Mouse (Mus musculus): ENCODE data around the gene Madd.

Madd gene

DNA sequence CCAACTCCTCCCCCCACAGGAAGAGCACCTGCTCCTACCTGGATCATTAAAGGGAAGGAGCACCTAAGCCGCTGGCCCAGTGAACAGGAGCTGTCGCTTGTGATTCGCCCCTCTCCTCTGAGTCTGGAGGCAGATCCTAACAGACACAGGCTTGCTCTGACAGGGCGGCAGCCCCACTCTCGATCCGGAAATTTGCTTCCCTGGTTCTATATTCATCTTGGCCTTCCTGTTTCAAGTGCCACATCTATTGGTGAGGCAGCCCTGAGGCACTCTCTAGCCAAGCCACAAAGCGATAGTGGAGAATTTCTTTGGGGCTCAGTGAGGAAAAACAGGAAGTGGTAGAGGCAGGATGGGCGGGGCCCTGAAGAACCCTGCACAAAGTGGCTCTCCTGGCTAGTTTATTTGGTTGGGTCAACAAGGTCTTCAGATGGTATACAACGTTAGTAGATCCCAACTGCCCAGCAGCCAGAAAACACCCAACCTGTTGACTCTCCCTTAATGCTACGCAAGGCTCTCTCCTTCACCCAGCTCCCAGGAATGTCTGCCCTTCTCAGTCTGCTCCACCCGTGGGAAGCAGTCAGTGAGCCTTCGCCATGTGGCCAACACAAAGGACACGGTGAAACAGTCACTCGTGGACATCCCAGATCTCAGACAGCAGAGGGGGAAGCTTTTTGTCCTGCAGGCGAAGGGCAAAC lies at the start of gene Madd:
TSS of gene Madd (minus strand) at position 127 of the 695 bp plus-strand sequence.
- no peak for DNase-seq (ENCODE audit: low spot score in 2 of 2)

DNA sequence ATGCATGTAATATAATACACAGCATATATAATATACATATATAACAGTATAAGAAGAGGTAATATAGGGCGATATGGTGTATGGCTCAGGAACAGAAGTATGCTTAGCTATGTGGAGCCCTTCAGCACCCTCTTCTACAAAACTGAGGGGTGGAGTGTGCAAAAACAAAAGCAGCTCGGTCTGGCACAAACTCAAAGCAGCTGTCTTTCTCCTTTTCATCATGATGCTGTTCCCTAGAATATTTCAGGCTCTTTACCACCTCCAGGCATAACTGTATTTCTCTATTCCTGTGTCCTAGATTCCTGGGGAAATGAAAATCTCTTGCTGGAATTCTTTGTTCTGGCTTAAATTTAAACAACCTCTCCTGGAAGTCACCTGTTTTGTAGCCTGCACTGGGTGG lies 46.1 kb upstream of the Madd start:
- DNase-seq (ENCODE audit: low spot score in 2 of 2) = no peak

DNA sequence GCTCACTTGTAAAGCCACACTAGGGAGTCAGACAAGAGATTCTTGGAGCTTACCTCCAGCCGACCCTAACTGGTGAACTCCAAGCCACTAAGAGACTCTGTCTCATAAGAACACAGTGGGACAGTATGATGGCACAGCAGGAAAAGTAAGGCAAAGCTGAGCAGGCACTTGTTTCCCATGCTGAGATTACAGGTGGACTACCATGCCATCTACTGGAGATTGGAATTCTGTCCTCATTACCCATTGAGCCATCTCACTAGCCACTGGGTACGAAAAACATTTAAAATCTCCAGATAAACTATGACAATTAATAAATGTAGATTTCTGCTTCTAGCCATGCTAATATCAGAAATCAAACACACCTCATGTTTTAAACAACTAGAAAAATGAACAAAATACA lies 40.0 kb upstream of the Madd start:
- DNase-seq (ENCODE audit: low spot score in 2 of 2) = no peak

DNA sequence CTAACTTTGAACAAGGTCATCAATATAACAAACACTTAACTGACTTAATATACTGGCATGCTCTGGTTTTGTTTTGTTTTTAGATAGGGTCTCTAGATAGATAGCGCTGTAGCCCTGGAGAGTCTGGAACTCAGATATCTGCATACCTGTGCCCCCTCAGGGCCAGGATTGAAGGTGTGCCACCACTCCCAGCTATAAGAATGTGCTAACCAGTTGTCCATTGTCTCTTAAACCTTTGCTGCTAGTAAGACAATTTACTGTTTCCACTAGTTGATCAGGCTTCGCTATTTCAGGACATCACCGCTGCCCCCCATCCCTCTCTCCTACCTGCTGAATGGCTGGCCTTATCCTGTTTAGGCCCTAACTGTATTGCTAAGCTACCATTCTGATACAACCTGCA lies 36.9 kb upstream of the Madd start:
- DNase-seq (ENCODE audit: low spot score in 2 of 2) = no peak

DNA sequence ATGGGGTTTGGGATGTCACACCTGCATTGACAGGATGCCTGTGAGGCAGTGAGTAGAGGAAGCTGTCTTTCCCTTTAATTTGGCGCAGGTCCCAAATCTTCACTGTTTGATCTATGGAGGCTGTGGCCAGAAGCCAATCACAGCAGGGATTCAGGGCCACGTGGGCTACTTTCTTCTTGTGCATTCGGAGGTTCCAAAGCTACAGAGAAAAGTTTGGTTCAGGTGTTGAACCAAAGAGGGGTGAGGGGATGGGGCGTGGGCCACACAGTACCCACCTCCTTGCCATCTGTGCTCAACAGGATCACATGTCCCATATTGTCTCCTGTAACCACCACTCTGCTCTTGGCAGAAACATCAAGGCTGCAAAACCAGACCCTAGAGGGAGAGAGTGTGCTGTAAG lies 33.4 kb upstream of the Madd start:
- no peak for DNase-seq (ENCODE audit: low spot score in 2 of 2)

DNA sequence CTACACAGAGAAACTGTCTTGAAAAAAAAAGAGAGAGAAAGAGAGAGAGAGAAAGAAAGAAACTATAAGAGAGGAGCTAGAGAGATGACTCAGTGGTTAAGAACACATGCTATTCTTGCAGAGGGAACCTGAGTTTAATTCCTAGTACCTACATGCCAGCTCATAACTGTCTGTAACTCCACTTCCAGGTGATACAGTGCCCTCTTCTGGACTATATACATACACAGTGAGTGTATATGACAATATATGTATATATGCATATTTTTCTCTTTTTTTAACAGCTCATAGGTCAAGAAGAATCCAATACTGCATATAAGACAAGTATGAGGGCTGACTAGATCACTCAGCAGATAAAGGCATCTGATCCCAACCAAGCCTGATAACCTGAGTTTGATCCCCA lies 29.7 kb upstream of the Madd start:
- DNase-seq (ENCODE audit: low spot score in 2 of 2) = no peak

DNA sequence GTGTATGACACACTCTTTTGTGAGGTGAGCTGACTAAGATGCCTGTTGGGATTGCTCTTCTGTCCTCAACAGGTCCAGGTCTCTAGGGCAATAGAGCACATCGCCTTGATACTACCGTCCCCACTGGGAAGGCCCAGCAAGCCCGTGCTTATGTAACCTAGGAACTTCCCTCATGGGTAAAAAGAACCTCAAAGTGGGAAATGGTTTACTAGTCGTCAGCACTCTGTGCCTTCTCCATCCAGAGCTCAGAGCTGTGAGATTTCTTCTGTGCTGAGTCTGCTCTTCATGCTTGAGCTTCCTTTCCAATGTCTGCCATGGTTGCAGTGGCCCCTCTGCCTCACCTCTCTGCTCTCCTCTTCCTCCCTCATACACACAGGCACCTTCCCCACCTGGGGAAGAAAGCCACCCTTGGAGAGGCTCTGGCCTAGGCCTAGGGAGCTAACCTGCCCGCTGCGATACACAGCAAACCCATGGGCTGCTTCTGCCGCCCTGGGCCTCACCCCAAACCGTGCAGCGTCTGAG lies 22.7 kb upstream of the Madd start:
- no peak for DNase-seq (ENCODE audit: low spot score in 2 of 2)

DNA sequence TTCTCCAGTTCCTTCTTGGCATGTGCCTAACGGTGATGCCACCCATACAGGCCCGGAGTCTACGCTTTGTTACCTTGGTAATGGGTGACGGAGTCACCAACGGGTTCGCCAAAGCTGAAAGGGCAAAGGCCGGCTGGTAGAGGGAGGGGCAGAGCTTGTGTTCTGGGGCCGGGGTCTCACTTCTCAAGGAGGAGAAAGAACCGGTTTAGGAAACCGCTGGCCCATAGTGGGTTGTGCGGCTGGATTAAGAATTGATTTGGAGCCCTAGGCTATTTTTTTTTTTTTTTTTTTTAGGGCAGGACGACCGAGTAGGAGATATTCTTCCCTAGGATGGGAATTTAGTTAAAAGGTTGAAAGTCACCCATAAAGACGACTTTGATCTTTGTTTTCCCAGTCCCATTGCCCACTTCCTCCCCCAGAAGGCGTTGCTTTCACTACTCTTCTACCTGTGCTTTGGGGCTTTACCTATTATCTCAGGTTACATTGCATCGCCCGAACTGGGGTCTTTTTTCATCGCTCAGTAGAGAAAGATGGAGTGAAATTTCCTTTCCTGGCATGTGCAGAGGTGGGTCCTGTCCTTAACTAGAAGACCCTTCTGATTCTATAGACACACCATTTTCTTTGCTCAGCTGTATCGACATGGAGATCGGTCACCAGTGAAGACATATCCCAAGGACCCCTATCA lies 19.5 kb upstream of the Madd start:
- DNase-seq (ENCODE audit: low spot score in 2 of 2) = no peak

DNA sequence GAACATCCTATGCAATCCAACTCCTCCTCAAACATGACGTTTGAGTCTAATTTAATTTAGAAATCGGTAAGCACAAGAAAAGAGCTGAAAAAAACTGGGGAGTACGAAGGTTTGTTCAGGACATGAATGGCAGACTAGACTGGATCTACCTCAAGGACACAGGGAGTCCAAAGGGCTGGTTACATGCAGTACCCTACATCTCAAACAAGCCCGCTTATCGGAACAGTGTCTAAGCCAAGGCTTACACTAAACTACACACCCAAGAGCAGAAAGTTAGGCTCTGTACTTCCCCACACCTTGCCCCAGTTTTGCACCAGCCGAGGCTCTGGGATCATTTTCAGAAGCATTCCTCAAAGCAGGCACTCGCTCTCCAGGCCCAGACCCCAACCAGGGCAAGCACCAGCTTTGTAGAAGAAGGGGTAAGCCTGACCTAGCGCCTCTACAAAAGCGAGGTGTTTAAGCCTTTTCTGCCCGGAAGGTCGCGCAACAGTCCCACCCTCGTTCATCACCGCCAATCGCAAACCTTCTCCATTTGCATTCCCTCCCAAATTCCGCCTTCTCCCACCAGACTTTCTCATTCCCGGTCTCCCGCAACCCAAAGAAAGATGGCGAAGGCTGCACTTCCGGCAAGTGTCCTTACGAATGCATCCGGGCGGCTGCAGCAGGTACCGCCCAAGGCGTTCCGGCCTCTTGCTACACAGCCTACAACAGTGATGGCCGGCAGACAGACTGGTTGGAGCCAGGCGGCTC lies 18.8 kb upstream of the Madd start, which contains the start of the genes Nr1h3 and Acp2:
TSS of gene Nr1h3 (minus strand) at position 613 of the 750 bp plus-strand sequence.
TSS of gene Acp2 (plus strand) at position 664 of the 750 bp plus-strand sequence.
- peak; percentile 91 to 93 for DNase-seq (ENCODE audit: low spot score in 2 of 2)

DNA sequence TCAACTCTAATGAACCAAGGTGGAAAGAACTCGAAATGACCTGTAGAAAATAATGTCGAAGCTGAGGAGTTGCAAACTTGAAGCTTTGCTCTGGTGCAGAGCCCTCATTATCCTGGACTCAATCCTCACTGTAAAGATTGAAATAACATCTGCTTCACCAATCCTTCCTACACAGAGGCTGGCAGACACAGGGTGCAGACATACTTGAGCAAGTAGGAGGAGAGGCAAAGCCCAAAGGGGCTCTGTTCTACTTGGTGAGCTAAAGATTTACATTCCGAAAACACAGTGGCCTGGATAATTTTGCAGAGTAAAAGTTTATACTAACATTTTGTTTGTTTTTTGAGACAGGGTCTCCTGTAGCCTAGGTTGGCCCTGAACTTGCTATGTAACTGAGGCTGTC lies 15.3 kb upstream of the Madd start:
- no peak for DNase-seq (ENCODE audit: low spot score in 2 of 2)

DNA sequence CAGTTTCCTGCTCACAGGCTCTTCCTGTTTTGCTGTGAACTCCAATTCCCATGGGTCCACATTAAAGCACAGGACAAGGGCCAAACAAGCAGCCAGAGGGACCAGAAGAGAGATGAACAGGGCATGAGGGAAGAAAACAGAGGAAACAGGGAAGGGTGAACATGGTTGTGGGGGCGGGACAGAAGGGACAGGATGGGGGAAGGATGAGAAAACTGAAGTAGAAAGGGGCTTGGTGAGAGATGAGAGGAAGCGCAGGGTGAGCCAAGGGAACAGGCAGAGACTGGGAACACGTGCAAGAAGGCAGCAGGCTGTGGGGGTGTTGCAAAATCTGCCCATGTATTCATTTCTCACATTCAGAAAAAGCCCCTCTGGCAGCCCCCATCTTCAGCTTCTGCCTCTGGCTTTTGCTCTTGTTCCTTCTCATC lies 13.0 kb upstream of the Madd start:
- DNase-seq (ENCODE audit: low spot score in 2 of 2) = no peak

DNA sequence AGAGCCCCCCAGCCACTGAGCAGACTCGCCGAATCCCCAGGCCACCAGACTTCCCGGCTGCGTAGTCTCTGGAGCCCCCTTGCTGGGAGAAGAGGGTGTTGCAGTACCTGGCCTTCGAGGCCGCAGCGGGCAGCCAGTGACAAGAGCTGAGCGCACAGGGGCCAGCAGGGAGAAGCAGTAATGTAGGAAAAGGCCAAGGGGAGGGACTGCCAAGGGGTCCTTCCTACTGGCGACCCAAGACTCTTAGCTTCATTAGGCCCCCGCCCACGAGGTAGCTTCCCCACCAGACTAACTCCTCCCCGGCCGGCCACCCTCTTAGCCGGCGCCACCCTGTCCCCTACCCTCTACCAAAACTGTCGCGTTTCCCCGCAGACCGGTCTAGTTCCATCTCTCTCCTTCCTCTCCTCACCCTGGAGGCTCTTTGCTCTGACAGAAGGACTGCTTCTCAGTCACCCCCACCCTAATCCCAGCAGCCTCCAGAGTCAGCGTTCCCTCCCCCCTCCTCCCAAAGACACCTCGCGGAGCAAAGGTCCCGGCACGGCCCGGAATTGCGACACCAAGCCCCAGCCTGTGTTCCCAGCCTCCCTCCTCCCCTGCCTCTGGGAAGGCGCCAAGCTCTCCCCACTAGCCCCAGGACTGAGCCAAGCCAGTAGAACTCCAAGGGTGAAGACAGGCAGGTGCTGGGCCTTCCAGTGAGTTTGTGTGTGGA lies 11.1 kb upstream of the Madd start:
- DNase-seq (ENCODE audit: low spot score in 2 of 2) = peak; percentile 63 to 75

DNA sequence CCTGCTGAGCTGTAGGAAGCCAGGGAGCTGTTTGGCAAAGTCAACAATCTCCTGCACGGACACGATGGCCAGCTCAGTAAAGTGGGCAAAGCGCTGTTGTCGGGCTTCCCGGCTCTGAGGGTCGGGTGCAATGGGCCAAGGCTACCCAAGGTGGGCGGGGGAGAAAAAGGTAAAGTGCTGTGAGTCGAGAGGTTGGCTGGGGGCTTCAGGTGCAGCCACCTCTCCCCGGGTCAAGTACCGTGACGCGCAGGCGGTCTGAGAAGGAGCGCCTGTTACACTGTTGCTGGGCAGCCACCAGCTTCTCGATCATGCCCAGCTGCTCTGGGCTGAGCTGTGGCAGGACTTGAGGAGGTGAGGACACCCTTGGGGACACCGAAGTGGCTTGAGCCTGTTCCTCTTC lies 6.9 kb upstream of the Madd start:
- DNase-seq (ENCODE audit: low spot score in 2 of 2) = no peak

DNA sequence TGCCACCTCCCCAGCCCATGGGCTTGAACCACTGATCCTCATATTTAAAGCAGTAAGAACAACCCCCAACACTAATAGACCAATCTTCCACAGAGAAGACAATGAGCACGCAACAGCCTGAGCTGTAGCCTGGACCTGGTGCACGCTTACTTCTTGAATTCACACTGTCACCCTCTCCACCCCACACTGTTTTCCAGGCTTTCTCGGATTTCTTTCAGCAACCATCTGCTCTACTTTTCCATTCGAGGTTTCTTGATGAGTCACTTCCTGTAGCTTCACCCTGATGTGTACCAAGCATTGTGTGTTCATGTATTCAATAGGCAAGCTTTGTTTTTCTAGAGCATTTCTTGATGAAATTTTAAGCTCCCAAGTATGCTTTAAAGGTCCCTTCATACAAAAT lies 3.8 kb upstream of the Madd start:
- DNase-seq (ENCODE audit: low spot score in 2 of 2) = no peak

DNA sequence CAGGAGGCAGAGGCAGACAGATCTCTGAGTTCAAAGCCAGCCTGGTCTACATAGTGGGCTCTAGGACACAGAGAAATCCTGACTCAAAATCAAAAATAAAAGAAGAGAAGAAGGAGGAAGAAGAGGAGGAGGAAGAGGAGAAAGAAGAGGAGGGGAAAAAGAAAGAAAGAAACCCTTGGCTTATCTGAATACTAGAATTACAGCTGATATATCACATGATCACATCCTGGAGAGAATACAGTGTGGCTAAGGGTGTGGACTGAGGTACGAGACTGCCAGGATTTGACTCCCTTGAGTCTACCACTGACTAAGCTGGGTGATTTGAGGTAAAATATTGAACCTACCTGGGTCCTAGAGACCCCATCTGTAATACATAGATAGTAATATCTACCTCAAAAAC lies 2.6 kb upstream of the Madd start:
- no peak for DNase-seq (ENCODE audit: low spot score in 2 of 2)

DNA sequence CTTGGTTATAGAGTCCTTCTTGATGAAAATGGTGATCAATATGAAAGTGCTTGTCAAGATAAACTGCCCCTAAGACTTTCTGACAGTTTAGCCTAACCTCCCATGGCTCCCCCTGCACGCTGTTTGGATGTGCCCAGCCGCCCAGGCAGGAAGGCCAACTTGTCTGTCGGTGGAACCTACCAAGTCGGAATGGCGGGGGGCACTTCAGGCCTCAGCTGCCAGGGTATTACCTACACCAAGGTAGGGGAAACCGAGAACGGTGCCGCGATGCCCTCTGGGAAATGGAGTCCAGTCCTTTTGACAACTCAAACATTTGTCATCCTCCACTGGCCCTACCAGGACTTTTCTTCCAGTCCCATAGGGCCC lies 506 bp downstream of the Madd start:
- peak; percentile 83 to 88 for DNase-seq (ENCODE audit: low spot score in 2 of 2)

DNA sequence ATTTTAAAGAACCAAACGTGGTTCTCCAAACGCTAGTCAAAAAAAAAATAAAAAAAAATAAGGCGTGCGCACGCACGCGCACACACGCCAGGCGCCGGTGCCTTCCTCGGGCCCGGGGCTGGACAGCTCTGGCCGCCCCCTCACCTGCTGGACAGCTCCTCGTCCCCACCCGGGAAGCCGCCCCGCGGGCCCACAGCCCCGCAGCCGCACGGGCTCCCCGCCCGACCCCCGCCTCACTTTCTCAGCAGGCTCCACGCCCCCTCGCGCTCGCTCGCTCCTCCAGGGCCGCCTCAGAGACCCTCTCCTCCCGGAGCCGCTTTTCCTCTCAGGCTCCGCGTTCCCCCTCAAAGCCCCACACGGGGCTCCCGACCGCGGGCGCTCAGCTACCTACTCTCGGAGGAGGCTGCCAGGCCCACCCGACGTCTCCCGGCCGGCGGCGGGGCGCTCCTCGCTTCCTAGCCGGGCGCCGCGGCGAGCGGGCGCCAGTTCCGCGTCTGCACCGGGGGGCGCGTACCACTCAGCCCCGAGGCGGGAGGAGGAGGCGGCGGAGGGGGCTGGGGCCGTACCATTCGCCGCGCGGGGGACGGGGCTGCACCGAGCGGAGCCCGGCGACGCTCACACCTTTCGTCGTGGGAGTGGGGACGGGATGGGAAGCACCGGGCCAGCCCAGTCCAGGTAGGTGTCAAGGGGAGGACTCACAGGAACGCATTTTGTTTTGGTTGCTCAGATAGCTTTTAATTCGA lies 1.1 kb downstream of the Madd start:
- DNase-seq (ENCODE audit: low spot score in 2 of 2) = peak in 1 of 2 experiments; percentile 62

DNA sequence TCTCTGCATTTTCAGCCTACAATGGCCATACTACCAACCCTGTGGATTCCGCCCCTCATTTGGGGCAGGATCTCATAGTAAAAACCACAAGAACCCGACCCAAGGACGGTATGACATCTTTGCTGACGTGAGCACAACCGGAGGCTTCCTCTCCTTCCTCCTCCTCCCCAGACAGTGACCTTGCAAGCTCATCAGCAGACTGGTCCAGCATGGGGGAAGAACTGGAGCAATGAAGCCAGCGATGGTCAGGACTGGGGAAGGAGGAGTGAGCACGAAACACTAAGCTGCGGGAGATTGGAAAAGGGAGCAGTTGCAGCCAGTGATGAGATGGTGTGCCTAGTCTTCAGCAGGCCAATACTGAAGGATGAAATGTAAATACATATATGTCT lies 1.6 kb downstream of the Madd start:
- DNase-seq (ENCODE audit: low spot score in 2 of 2) = no peak

DNA sequence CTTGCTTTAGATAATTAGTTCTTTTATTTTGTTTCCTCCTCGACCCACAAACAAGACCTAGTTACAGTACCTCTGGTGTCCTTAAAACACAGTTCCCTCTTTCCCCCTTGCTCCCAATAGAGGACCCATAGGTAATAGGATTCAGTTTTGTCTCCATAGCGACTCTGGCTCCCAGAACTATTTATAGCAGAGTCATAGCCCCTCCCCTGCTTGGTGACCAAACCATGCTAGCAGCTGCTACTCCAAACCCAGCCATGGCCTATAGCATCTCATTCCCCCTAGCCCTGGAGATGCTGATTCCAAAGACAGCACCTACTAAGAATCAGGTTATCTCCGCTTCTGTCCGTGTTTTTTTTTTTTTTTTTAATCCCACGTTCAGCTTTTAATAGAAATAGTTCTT lies 2.9 kb downstream of the Madd start:
- DNase-seq (ENCODE audit: low spot score in 2 of 2) = no peak

DNA sequence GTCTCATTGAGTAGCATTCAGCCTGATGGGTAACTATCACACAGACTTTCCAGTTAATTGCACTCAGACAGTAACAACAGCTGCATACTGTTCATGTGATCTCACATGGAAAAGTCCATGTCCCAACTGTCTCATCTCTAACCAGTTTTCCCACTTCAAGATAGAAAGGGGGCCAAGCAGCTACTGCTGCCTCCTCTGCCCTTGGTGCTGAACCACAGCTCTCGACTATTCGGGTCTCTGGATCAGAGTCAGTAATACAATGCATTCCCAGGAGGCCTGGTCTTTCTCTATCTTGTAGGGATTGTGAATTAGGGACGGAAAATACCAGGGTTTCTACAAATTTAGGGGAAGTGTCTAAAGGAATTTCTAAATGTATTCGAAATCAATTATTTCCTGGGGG lies 3.8 kb downstream of the Madd start:
- DNase-seq (ENCODE audit: low spot score in 2 of 2) = no peak

DNA sequence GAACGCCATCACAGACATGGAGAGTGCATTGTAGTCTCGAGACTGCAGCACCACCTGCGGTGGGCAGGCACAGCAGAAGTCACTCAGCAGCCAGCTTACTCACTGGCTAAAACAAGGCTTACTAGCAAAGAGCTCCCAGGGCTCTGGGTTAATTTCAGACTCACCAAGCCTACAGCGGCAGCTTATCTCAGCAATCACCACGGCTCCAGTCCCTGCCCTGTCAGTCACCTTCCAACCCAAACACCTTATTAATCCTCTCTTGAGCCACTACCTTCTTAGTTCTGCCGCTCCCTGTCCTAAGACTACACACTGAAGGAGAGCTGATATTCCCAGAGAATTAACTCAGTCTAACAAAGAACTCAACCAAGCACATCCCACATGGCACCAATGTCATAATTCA lies 7.4 kb downstream of the Madd start:
- no peak for DNase-seq (ENCODE audit: low spot score in 2 of 2)
